11 mouse cellular contexts compared by ENCODE assay signal in the genomic region with DNA sequence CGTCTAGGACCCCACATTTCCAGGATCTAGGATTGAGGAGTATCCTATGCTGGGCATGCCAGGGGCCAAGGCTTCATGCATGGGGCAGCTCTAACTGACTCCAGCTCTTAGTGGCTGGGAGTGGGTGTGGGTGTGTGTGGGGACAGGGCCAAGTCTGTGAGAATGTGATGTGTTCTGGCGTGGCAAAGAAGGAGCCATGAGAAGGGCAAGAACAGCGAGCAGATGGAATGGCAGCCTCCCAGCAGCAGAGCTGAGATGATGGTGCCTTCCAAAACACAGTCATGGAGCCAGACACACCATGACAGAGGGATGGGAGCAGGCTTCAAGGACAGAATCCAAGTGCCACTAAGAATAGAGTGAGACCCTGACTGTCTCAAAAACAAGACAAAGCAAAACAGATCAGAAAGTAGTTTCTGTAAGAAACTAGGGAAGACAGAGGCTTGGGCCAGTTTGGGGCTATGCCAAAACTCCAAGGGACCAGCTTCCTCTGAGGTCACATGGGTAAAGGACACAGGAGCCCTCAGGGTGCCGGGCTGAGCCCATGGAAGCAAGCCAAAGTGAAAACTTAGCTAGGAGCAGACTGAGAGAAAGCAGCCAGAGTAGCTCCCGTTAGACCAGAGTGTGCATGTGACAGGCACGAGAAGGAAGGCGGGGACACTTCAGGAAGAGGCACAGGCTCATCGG. TPM values are rescaled to one million over a fixed set of nuclear protein-coding genes. Genes with fewer than 3 reads are reported as not detected.
DNase-seq lines count a peak whose midpoint lies in the region.
"Had no signal": no experiment of that assay in that cellular context is flagged by ENCODE, and none has a peak within 500 bp of the region (broad histone marks: within the 10 kb centered on the region; RNA-seq: fewer than 3 reads in every experiment).

No protein-coding gene starts in this region.

- no peak overlapping the region for H3K4me3 ChIP-seq in heart, embryonic 10.5 days
- H3K4me3 ChIP-seq: limb, embryonic 12.5 days had no signal

- no peaks in the 10 kb centered on the region for H3K9me3 ChIP-seq in heart, embryonic 10.5 days
- H3K9me3 ChIP-seq: limb, embryonic 12.5 days had no signal

- no peaks in the 10 kb centered on the region for H3K27me3 ChIP-seq in heart, embryonic 10.5 days (ENCODE audit: insufficient read depth, poor library complexity, severe bottlenecking)
- H3K27me3 ChIP-seq: limb, embryonic 12.5 days had no signal

- H3K4me1 ChIP-seq in heart, embryonic 10.5 days: peaks cover 17% of the 10 kb centered on the region

- H3K27ac ChIP-seq in heart, embryonic 10.5 days: no peak overlapping the region
- H3K27ac ChIP-seq: limb, embryonic 12.5 days had no signal

- DNase-seq in heart, adult 18-20 months: peak; percentile 58 to 75
- DNase-seq in heart, embryonic 10.5 days (ENCODE audit: low spot score): no peak
- DNase-seq in adrenal gland, postnatal 36 days: peak; percentile 57 to 73
- peak; percentile 75 for DNase-seq in gastrocnemius, adult 18-20 months (ENCODE audit: low spot score)
- peak; percentile 75 to 80 for DNase-seq in kidney, postnatal 36 days
- peak; percentile 17 to 25 for DNase-seq in right cerebral cortex, adult 2 months (ENCODE audit: low spot score in 2 of 2)
- DNase-seq in neural tube, embryonic 10.5 days (ENCODE audit: extremely low spot score, low spot score): no peak
- DNase-seq in spleen, adult 12 weeks (ENCODE audit: low spot score): no peak

- WGBS in heart, embryonic 10.5 days: 81% methylated on average over 8 of the region's 8 CpGs

- H3K36me3 ChIP-seq in heart, embryonic 10.5 days: peaks cover 66% of the 10 kb centered on the region

RNA-seq across cellular contexts. Expression of gene Telo2, which starts 3.9 kb away (rescaled TPM):
- total RNA-seq in heart, adult 18-20 months (2021): 10 to 100 TPM; 11.1 to 14.5 TPM
- polyA plus RNA-seq in heart, embryonic 10.5 days (2016; fragmentation: Nextera tagmentation; extraction: Ambion mirVana): 35.2 and 45.2 TPM in 2 replicates
- total RNA-seq in adrenal gland, postnatal 36 days (2021): 10 to 100 TPM; 19.7 to 22.4 TPM
- 1 to 10 TPM; 4.0 to 6.0 TPM for total RNA-seq in gastrocnemius, adult 18-20 months (2021)

RNA-seq across cellular contexts. Expression of gene Ptx4, which starts 8.7 kb away (rescaled TPM):
- 1 to 10 TPM; 2.5 to 3.0 TPM for total RNA-seq in heart, adult 18-20 months (2021)
- polyA plus RNA-seq in heart, embryonic 10.5 days (2016; fragmentation: Nextera tagmentation; extraction: Ambion mirVana): 0.08 and 0.15 TPM in 2 replicates
- not detected for total RNA-seq in adrenal gland, postnatal 36 days (2021)
- total RNA-seq in gastrocnemius, adult 18-20 months (2021): 1 to 10 TPM; 1.1 to 1.5 TPM
- total RNA-seq: common myeloid progenitor, adult 5-6 weeks had no signal
- polyA plus RNA-seq: spleen, adult 2 months had no signal

RNA-seq across cellular contexts. Expression of gene Clcn7, which starts 21.3 kb away (rescaled TPM):
- total RNA-seq in heart, adult 18-20 months (2021): 10 to 100 TPM; 26.2 to 31.3 TPM
- polyA plus RNA-seq in heart, embryonic 10.5 days (2016; fragmentation: Nextera tagmentation; extraction: Ambion mirVana): 20.5 and 21.7 TPM in 2 replicates
- 10 to 100 TPM; 42.0 to 43.8 TPM for total RNA-seq in adrenal gland, postnatal 36 days (2021)
- total RNA-seq in gastrocnemius, adult 18-20 months (2021): 10 to 100 TPM; 15.0 to 16.0 TPM

RNA-seq across cellular contexts. Expression of gene Tmem204, which starts 28.5 kb away (rescaled TPM):
- 10 to 100 TPM; 41.5 to 48.0 TPM for total RNA-seq in heart, adult 18-20 months (2021)
- 12.2 and 15.9 TPM in 2 replicates for polyA plus RNA-seq in heart, embryonic 10.5 days (2016; fragmentation: Nextera tagmentation; extraction: Ambion mirVana)
- total RNA-seq in adrenal gland, postnatal 36 days (2021): 10 to 100 TPM; 31.4 to 39.7 TPM
- total RNA-seq in gastrocnemius, adult 18-20 months (2021): 10 to 100 TPM; 10.8 to 18.8 TPM
- total RNA-seq: common myeloid progenitor, adult 5-6 weeks had no signal

RNA-seq across cellular contexts. Expression of gene Ccdc154, which starts 50.4 kb away (rescaled TPM):
- not detected for total RNA-seq in heart, adult 18-20 months (2021)
- polyA plus RNA-seq in heart, embryonic 10.5 days (2016; fragmentation: Nextera tagmentation; extraction: Ambion mirVana): not detected in 2 replicates
- not detected for total RNA-seq in adrenal gland, postnatal 36 days (2021)
- not detected for total RNA-seq in gastrocnemius, adult 18-20 months (2021)
- polyA plus RNA-seq: limb, embryonic 12.5 days; spleen, adult 2 months had no signal

Comparison
In these comparisons a context has a peak if more than half of its experiments do, and no peak if none do; other contexts are left out.
1. DNase-seq: peak in heart, adult 18-20 months (2 of 2), adrenal gland, postnatal 36 days (2 of 2), gastrocnemius, adult 18-20 months (single experiment), kidney, postnatal 36 days (2 of 2) and right cerebral cortex, adult 2 months (2 of 2); none in heart, embryonic 10.5 days (single experiment), neural tube, embryonic 10.5 days (single experiment) and spleen, adult 12 weeks (single experiment).